Mouse (Mus musculus) liver, embryonic 15.5 days (tissue): ENCODE measurements around the gene Trim24. TPM values are rescaled to one million over a fixed set of nuclear protein-coding genes. Genes with fewer than 3 reads are reported as not detected.
A peak's percentile ranks its signal among the peaks of the same experiment; 100 is the strongest.
"Not testable (repeated sequence)": the region's sequence is repeated elsewhere in the genome, so short reads cannot be mapped to it uniquely, and the experiment has no call there.

Experiments used
- ATAC-seq: fragments of 200-750 bp; cut with Nextera tagmentation; 2 replicates; pipeline ENCODE4 v1.8.0; 2017; ENCODE audit warnings: moderate number of reproducible peaks, mild to moderate bottlenecking, moderate library complexity; ENCODE audit not compliant: insufficient read depth
- H3K27ac ChIP-seq: fragments of 300-500 bp; sonication (generic); replicated peaks from 2 replicates; pipeline ENCODE4 v1.5.1; 2015; ENCODE audit warnings: mild to moderate bottlenecking, inconsistent platforms
- H3K27me3 ChIP-seq: fragments of 300-500 bp; sonication (generic); 2 replicates; pipeline ENCODE4 v1.6.1; 2015; ENCODE audit warnings: mild to moderate bottlenecking, inconsistent platforms
- H3K36me3 ChIP-seq: fragments of 300-500 bp; sonication (generic); replicated peaks from 2 replicates; pipeline ENCODE4 v1.6.1; 2015; ENCODE audit warnings: moderate library complexity, mild to moderate bottlenecking, inconsistent platforms
- H3K4me1 ChIP-seq: fragments of 300-500 bp; sonication (generic); replicated peaks from 2 replicates; pipeline ENCODE4 v1.6.1; 2015; ENCODE audit warnings: inconsistent platforms
- H3K4me2 ChIP-seq: fragments of 300-500 bp; sonication (generic); 2 replicates; pipeline ENCODE4 v1.6.1; 2015; ENCODE audit warnings: moderate library complexity, mild to moderate bottlenecking, inconsistent platforms
- H3K4me3 ChIP-seq: fragments of 300-500 bp; sonication (generic); replicated peaks from 2 replicates; pipeline ENCODE4 v1.5.1; 2015; ENCODE audit warnings: mild to moderate bottlenecking, inconsistent platforms
- H3K9ac ChIP-seq: fragments of 300-500 bp; sonication (generic); 2 replicates; pipeline ENCODE4 v1.6.1; 2015; ENCODE audit warnings: moderate library complexity, mild to moderate bottlenecking, inconsistent platforms
- H3K9me3 ChIP-seq: fragments of 300-500 bp; sonication (generic); replicated peaks from 2 replicates; pipeline ENCODE4 v1.6.1; 2016; ENCODE audit warnings: inconsistent platforms
- WGBS: fragments of 180-500 bp; shearing (Covaris S2); methylation state at CpG from one replicate; pipeline ENCODE4 v1.1.7; 2015; ENCODE audit warnings: mixed read lengths; ENCODE audit not compliant: insufficient replicate concordance; 5-methylcytosine and 5-hydroxymethylcytosine counted together
- polyA plus RNA-seq: library from polyadenylated mRNA; unstranded; fragments of >200 nt; fragmentation: Nextera tagmentation; extraction: Ambion mirVana; gene quantifications from 2 replicates; pipeline ENCODE4 v1.2.1, GENCODE M21; 2015

Gene Trim24
- 3.0 and 3.3 TPM in 2 replicates for polyA plus RNA-seq

DNA sequence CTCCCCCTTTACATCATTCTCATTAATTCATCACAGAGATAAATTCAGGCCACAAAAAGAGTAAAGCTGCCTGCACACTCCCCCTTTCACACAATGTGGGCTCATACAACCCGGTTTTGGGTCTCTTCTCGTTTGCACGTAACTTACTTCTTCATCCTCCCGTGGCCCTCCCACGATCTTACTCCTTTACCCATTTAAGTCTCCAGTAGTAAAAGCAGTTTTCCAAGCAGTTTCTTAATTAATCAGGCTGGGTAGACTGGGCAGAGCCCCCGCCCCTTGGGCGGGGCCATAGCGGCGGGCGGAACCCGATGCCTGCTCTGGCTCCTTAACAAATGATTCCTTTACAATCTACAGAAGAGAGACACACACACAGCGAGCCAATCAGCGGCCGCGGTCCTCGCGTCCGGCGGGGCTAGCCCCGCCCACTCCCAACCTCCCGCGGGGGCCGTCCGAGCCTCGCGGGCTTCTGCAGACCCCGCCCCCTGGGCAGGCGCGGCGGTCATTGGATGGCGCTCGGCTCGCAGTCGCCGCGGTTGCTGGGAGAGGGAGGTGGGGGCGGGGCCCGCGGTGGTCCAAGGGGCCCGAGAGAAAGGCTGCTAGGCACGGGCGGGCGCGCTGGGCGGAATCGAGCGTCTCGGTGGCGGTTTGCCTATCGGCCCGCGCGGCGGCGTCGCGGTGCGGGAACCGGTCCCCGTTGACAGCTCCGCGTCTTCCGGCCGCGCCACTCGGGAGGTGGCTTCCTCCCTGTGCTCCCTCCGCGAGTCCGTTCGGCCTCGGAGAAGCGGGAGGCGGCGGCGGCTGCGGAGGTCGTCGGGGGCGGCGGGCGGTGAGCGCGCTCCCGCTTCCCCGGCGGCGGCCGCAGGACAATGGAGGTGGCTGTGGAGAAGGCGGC is at the start of gene Trim24:
Trim24 (plus strand) TSS at position 567 of the 892 bp plus-strand sequence.
- H3K27ac ChIP-seq = peak within 1 kb of the TSS; percentile 93
- peaks cover 14% of the 10 kb centered on the region for H3K9me3 ChIP-seq
- WGBS = under 1% methylated on average over 89 of the region's 89 CpGs
- peaks cover 26% of the 10 kb centered on the region; the same call in 1 of the 2 replicates for H3K36me3 ChIP-seq
- H3K27me3 ChIP-seq = no peaks in the 10 kb centered on the region
- H3K4me1 ChIP-seq = peaks cover 20% of the 10 kb centered on the region
- H3K4me3 ChIP-seq = peak within 1 kb of the TSS; percentile 91
- H3K4me2 ChIP-seq = peak within 1 kb of the TSS; percentile 91
- peak; percentile 98 for ATAC-seq
- H3K9ac ChIP-seq = peak within 1 kb of the TSS; percentile 95

DNA sequence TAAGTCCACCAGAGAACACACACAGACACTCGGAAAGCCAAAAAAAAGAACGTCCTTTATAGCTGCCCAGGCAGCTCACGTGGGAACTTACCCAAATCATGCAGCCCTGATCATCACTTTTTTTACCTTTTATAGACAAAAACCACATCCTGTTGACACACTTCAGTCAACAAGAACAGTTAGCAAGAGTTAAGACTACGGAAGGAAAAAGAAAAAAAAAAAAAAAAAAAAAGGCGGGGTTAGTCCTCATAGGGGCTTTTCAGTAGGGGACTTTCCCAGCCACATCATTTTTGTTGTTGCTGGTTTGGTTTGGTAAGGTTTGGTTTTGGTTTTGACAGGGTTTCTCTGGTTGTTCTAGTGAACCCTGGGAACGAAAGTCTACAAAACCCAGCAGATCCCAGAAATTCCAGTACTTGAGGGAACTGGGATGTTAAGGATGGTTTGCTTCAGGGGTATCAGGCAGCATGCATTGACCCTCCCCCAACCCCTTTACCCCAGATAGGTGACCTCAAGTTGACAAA is 49.0 kb upstream of the Trim24 start:
- Histone ChIP-seq H3K9me3 (no peaks in the 10 kb centered on the region), H3K27ac (no peak overlapping the region), H3K4me2 (no peak overlapping the region), H3K4me3 (no peak overlapping the region), H3K9ac (no peak overlapping the region), H3K27me3 (no peaks in the 10 kb centered on the region), H3K36me3 (no peaks in the 10 kb centered on the region), H3K4me1 (no peaks in the 10 kb centered on the region)
- no peak for ATAC-seq
- 53% methylated on average over 6 of the region's 6 CpGs for WGBS

DNA sequence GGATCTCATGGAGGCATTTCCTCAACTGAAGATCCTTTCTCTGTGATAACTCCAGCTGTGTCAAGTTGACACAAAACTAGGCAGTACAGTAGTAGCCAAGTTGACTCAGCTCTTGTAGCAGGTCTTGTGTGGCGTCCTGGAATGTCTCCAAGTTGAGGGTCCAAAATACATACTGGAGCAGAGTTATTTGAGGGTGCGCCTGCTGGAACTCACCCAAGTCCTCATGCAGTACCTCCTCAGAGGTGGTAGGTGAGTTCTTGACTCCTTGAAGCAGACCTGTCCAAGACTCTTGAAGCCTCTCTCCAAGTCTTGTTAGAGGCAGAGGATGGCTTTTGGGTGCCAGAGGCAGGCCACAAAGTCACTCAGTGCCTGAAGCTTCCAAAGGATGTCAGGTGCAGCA is 48.2 kb upstream of the Trim24 start:
- no peak for ATAC-seq
- no peak overlapping the region for H3K9ac ChIP-seq
- no peak overlapping the region for H3K4me3 ChIP-seq
- no peaks in the 10 kb centered on the region for H3K27me3 ChIP-seq
- no peak overlapping the region for H3K4me2 ChIP-seq
- H3K9me3 ChIP-seq = no peaks in the 10 kb centered on the region
- 76% methylated on average over 2 of the region's 2 CpGs for WGBS
- H3K36me3 ChIP-seq = no peaks in the 10 kb centered on the region
- H3K4me1 ChIP-seq = no peaks in the 10 kb centered on the region
- H3K27ac ChIP-seq = no peak overlapping the region

DNA sequence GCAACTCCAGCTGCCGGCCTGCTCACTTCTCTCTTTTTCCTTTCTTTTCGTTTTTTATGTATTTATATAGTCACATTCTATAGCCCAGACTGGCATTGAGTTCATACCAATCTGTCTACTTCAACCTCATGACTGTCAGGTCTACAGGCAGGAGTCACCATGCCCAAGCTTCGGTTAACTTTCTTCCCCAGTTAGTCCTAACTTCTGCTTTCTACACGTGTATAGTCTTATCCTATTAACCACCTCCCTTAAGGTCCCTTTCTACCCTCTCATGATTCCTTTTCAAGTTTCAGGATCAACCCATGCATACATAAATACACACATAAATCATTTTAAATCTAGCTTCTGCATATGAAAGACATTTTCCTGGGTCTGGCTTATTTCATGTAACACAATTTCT is 46.9 kb upstream of the Trim24 start:
- Histone ChIP-seq H3K4me3 (no peak overlapping the region), H3K4me1 (no peaks in the 10 kb centered on the region), H3K36me3 (no peaks in the 10 kb centered on the region), H3K9ac (no peak overlapping the region), H3K27ac (no peak overlapping the region), H3K9me3 (no peaks in the 10 kb centered on the region), H3K4me2 (no peak overlapping the region), H3K27me3 (no peaks in the 10 kb centered on the region)
- no peak for ATAC-seq
- 38% methylated on average over 4 of the region's 4 CpGs for WGBS

DNA sequence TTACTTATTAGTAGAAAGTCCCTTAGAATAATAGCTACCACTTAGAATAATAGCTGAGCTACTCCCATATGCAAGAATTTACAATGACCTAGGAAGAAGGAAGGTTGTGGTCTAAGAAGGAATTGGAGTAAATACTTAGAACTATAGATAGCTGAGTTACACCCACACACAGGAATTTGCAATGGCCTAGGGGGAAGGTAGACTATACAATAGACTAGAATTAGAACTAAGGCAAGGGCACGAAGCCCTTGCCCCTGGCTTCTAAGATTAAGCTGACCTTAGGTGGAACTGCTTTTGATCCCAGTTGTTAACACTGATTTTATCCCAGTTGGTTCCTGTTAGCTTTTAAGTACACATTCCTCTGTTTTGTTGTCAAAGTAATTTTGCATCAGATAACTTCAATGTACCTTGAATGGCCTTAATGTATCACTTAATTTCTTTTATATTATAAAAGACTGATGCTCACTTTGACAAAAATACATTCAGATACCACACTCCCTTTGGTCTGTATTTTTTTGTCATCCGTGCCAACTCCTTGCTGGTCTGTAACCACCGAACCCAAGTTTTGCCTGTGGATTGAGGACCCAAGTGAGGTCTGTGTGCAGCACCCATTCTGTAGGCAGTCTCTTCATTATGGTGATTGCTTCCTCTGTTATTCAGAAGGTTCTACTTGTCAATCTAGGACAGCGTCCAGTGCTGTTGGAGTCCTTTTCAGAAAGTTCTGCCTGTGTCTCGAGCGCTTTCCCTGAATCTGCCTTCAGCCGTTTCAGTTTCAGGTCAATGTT is 45.1 kb upstream of the Trim24 start:
- H3K36me3 ChIP-seq, H3K9me3 ChIP-seq, H3K9ac ChIP-seq, H3K4me2 ChIP-seq, ATAC-seq, H3K27ac ChIP-seq, H3K4me3 ChIP-seq, H3K4me1 ChIP-seq, H3K27me3 ChIP-seq: not testable (repeated sequence)
- 76% methylated on average over 7 of the region's 7 CpGs for WGBS

DNA sequence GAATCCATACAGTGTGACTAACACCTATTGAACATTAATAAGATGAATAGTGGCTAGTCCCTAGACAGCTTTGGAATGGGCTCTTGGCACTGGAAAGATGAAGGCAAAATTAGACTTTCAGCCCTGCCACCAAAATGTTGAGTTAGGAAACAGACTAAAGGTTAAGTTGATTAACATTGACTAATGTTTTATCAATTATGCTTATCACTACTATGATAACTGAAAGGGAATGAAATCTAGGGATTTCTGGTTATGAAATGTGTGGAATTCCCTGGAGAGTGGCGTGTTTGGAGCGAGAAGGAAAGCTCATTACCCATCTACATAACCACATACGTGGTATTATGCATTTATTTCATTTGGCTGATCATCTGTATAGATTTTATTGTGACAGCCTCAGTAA is 41.7 kb upstream of the Trim24 start:
- Histone ChIP-seq H3K27me3 (no peaks in the 10 kb centered on the region), H3K36me3 (no peaks in the 10 kb centered on the region), H3K27ac (no peak overlapping the region), H3K4me3 (no peak overlapping the region), H3K4me1 (no peaks in the 10 kb centered on the region), H3K4me2 (no peak overlapping the region), H3K9me3 (no peaks in the 10 kb centered on the region), H3K9ac (no peak overlapping the region)
- ATAC-seq = no peak
- 65% methylated on average over 3 of the region's 3 CpGs for WGBS

DNA sequence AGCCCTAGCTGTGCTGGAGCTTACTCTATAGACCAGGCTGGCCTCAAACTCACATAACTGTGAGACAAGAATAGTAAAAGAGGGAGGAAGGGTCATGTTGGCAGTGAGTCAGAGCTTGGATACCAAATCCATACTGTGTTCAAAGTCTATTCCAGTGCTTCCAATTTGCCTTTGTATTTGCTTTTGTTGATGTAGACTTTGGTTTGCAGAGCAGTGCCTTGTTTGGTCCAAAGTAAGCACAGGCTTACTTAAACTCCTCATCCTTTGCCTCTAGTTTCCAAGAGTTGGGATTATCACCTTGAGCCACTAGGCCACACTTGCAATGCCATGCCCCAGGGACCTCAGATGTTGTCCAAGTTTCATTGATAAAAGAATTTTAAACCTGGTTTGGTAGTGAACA is 41.0 kb upstream of the Trim24 start:
- Histone ChIP-seq H3K4me3 (no peak overlapping the region), H3K9ac (no peak overlapping the region), H3K9me3 (no peaks in the 10 kb centered on the region), H3K27ac (no peak overlapping the region), H3K4me1 (no peaks in the 10 kb centered on the region), H3K27me3 (no peaks in the 10 kb centered on the region), H3K4me2 (no peak overlapping the region), H3K36me3 (no peaks in the 10 kb centered on the region)
- ATAC-seq = no peak

DNA sequence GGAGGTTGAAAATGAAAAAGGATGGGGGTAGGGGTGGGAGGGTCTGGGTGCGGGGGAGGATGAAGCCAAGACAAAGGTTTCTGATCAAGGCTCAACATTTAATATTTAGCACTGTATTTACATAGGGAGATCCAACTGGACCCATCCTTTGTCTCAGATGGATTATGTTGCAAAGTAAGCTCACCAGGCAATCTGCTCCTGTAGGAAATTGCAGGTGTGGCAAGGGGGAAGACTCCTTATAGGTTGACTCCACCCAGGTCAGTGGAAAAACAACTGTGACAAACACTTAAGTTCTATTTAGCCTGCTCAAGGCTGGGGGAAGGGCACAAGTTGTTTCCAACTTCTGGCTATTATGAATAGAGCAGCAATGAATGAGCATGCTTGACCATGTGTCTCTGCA is 36.9 kb upstream of the Trim24 start:
- Histone ChIP-seq H3K9me3 (no peaks in the 10 kb centered on the region), H3K27ac (no peak overlapping the region), H3K4me2 (no peak overlapping the region), H3K9ac (no peak overlapping the region), H3K4me3 (no peak overlapping the region), H3K27me3 (no peaks in the 10 kb centered on the region), H3K36me3 (no peaks in the 10 kb centered on the region), H3K4me1 (no peaks in the 10 kb centered on the region)
- no peak for ATAC-seq
- WGBS = 74% methylated on average over 1 of the region's 1 CpGs

DNA sequence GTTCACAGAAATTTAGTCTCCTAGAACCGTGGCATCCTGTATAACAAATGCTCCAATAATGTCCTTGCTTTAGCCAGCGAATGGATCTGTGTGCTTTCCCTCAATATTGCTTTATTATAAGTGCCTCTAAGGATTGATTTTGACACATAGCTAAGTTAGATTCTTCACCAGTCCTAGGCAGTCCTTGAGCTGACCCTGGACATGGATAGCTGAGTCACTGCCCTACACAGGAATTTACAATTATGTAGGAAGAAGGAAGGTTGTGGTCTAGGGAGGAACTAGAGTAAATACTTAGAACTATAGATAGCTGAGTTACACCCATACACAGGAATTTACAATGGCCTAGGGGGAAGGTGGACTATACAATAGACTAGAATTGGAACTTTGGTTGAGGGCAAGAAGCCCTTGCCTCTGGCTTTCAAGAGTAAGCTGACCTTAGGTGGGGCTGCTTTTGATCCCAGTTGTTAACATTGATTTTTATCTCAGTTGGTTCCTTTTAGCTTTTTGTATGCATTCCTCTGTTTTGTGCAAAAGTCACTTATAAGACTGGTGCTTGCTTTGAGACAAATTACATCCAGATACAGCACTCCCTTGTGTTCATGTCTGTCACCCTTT is 33.6 kb upstream of the Trim24 start:
- 71% methylated on average over 2 of the region's 2 CpGs for WGBS
- H3K36me3 ChIP-seq, H3K27ac ChIP-seq, ATAC-seq, H3K9me3 ChIP-seq, H3K9ac ChIP-seq, H3K4me1 ChIP-seq, H3K4me3 ChIP-seq, H3K4me2 ChIP-seq, H3K27me3 ChIP-seq: not testable (repeated sequence)

DNA sequence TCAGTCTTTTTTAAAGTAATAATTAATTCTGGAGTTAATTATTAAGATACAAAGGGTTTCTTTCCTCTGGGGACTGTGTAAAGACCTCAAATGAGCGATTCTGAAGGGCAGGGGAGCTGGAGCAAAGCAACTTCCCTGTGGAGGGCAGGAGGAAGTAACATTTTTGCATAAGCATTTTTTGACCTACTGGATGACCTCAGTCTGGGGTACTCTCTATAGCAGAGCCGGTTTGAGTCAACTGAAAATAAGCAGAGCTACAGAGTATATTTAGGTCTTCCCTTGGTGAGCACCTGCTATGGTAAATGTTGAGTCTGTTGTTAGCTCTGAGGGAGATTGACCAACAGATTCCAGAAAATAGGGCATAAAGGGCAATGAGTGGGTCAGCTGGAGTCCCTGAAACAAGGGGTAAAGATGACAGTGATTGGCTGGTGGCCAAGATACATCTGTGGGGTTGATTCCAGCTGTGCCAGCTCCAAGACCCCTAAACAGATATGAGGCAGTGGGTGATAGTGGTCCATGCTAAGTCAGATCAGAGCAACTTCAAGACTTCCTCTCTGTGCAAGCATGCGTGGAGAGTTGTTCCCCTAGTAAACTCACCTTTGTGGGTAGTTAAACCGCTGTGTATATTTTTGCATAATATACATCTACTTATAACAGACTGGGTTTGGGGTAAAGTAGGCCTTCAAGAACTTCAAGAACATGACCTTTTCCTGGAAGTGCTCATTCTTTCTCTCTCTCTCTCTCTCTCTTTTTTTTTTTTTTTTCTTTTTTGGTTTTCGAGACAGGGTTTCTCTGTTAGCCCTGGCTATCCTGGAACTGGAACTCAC is 27.6 kb upstream of the Trim24 start:
- ATAC-seq = no peak
- H3K4me1 ChIP-seq = no peaks in the 10 kb centered on the region
- no peak overlapping the region for H3K4me2 ChIP-seq
- no peak overlapping the region for H3K27ac ChIP-seq
- WGBS = 46% methylated on average over 5 of the region's 5 CpGs
- H3K4me3 ChIP-seq = no peak overlapping the region
- H3K9me3 ChIP-seq = no peaks in the 10 kb centered on the region
- no peak overlapping the region for H3K9ac ChIP-seq
- no peaks in the 10 kb centered on the region for H3K36me3 ChIP-seq
- no peaks in the 10 kb centered on the region for H3K27me3 ChIP-seq
